12 mouse cellular contexts compared by ENCODE assay signal in genomic region chr16:31834011-31834584, GRCm38 (mm10). TPM values are rescaled to one million over a fixed set of nuclear protein-coding genes. Genes with fewer than 3 reads are reported as not detected.
DNase-seq lines count a peak whose midpoint lies in the region; ATAC-seq and TF ChIP-seq lines count a peak whose summit lies in the region.
"Had no signal": no experiment of that assay in that cellular context is flagged by ENCODE, and none has a peak within 500 bp of the region (broad histone marks: within the 10 kb centered on the region; RNA-seq: fewer than 3 reads in every experiment).

No protein-coding gene starts in this region.

- no peak for TF ChIP-seq CTCF in kidney, postnatal 0 days (IDR thresholded peaks at IDR 0.05; ENCODE audit: low read depth)

- 53% methylated on average over 7 of the region's 7 CpGs for WGBS in kidney, postnatal 0 days
- 49% methylated on average over 7 of the region's 7 CpGs for WGBS in heart, embryonic 16.5 days
- 85% methylated on average over 7 of the region's 7 CpGs for WGBS in hindbrain, embryonic 14.5 days

- H3K4me2 ChIP-seq in kidney, postnatal 0 days (ENCODE audit: low read length): no peak overlapping the region
- H3K4me2 ChIP-seq in heart, embryonic 16.5 days (ENCODE audit: low read depth, low read length): 0 out of 2 replicates have a peak overlapping the region, but pooled peaks have one; percentile 18
- no peak overlapping the region for H3K4me2 ChIP-seq in hindbrain, embryonic 14.5 days (replicated peaks)
- H3K4me2 ChIP-seq: hindbrain, embryonic 12.5 days had no signal

- 0 out of 2 replicates have a peak, but pooled peaks cover 9% of the 10 kb centered on the region for H3K36me3 ChIP-seq in kidney, postnatal 0 days (ENCODE audit: insufficient read depth, low read length)
- H3K36me3 ChIP-seq in heart, embryonic 16.5 days (ENCODE audit: control insufficient read depth, insufficient read depth): peaks cover 2% of the 10 kb centered on the region; the same call in 1 of the 2 replicates
- H3K36me3 ChIP-seq in hindbrain, embryonic 14.5 days (replicated peaks; ENCODE audit: control insufficient read depth, insufficient read depth): peaks cover 14% of the 10 kb centered on the region; the same call in 1 of the 2 replicates
- H3K36me3 ChIP-seq: hindbrain, embryonic 12.5 days had no signal

- 0 out of 2 replicates have a peak overlapping the region, but pooled peaks have one; percentile 36 for H3K27ac ChIP-seq in kidney, postnatal 0 days
- H3K27ac ChIP-seq in heart, embryonic 16.5 days (ENCODE audit: low read length): peak overlapping the region; percentile 82
- H3K27ac ChIP-seq in hindbrain, embryonic 14.5 days: no peak overlapping the region
- H3K27ac ChIP-seq: hindbrain, embryonic 12.5 days had no signal

- DNase-seq in embryo, embryonic 10 days (ENCODE audit: low spot score): peak; percentile 12
- no peak for DNase-seq in embryo, embryonic 9.5 days (ENCODE audit: extremely low spot score)
- DNase-seq in kidney, postnatal 0 days (ENCODE audit: low spot score): peak; percentile 40
- DNase-seq in kidney, postnatal 25 days: no peak
- peak; percentile 39 to 61 for DNase-seq in lung, postnatal 4 days
- no peak for DNase-seq in hindbrain, embryonic 14.5 days (ENCODE audit: low spot score)
- no peak for DNase-seq in thymus, postnatal 36 days
- DNase-seq: cerebellum, postnatal 10 days; left cerebral cortex, postnatal 4 days had no signal

- H3K9ac ChIP-seq in kidney, postnatal 0 days (ENCODE audit: low read depth, low read length): no peak overlapping the region
- no peak overlapping the region for H3K9ac ChIP-seq in heart, embryonic 16.5 days (ENCODE audit: low read length)
- no peak overlapping the region for H3K9ac ChIP-seq in hindbrain, embryonic 14.5 days
- H3K9ac ChIP-seq: hindbrain, embryonic 12.5 days had no signal

- H3K9me3 ChIP-seq in kidney, postnatal 0 days (replicated peaks; ENCODE audit: low read length): no peaks in the 10 kb centered on the region
- no peaks in the 10 kb centered on the region for H3K9me3 ChIP-seq in heart, embryonic 16.5 days (replicated peaks; ENCODE audit: control insufficient read depth, low read length)
- H3K9me3 ChIP-seq in hindbrain, embryonic 14.5 days (ENCODE audit: control insufficient read depth, low read length): no peaks in the 10 kb centered on the region
- H3K9me3 ChIP-seq: hindbrain, embryonic 12.5 days had no signal

- ATAC-seq in kidney, postnatal 0 days (replicated peaks; ENCODE audit: low FRiP score, low read depth): no peak
- peak; percentile 63 for ATAC-seq in heart, embryonic 16.5 days (replicated peaks; ENCODE audit: extremely low read depth, insufficient read depth, low FRiP score)
- no peak for ATAC-seq in hindbrain, embryonic 14.5 days (ENCODE audit: low FRiP score)

- H3K4me3 ChIP-seq in kidney, postnatal 0 days (replicated peaks; ENCODE audit: low read depth, low read length): no peak overlapping the region
- H3K4me3 ChIP-seq in heart, embryonic 16.5 days (ENCODE audit: low read length): no peak overlapping the region
- no peak overlapping the region for H3K4me3 ChIP-seq in hindbrain, embryonic 14.5 days (replicated peaks; ENCODE audit: low read length)
- H3K4me3 ChIP-seq: hindbrain, embryonic 12.5 days had no signal

- no peaks in the 10 kb centered on the region for H3K4me1 ChIP-seq in kidney, postnatal 0 days (replicated peaks; ENCODE audit: insufficient read depth, low read length)
- no peaks in the 10 kb centered on the region for H3K4me1 ChIP-seq in heart, embryonic 16.5 days (ENCODE audit: control insufficient read depth, insufficient read depth, low read length)
- H3K4me1 ChIP-seq in hindbrain, embryonic 14.5 days (replicated peaks; ENCODE audit: control insufficient read depth, insufficient read depth, low read length): no peaks in the 10 kb centered on the region
- H3K4me1 ChIP-seq: hindbrain, embryonic 12.5 days had no signal

- no peaks in the 10 kb centered on the region for H3K27me3 ChIP-seq in kidney, postnatal 0 days (ENCODE audit: insufficient read depth, low read length)
- H3K27me3 ChIP-seq in heart, embryonic 16.5 days (ENCODE audit: control insufficient read depth, insufficient read depth, low read length): no peaks in the 10 kb centered on the region
- no peaks in the 10 kb centered on the region for H3K27me3 ChIP-seq in hindbrain, embryonic 14.5 days (ENCODE audit: control insufficient read depth, insufficient read depth, low read length)
- H3K27me3 ChIP-seq: hindbrain, embryonic 12.5 days had no signal

RNA-seq across cellular contexts. Expression of gene Meltf, which starts 44.5 kb away (rescaled TPM):
- polyA plus RNA-seq in kidney, postnatal 0 days (2015; fragmentation: Nextera tagmentation; extraction: Ambion mirVana): 0.98 and 1.0 TPM in 2 replicates
- 0.05 and 0.16 TPM in 2 replicates for polyA plus RNA-seq in heart, embryonic 16.5 days (2015; fragmentation: Nextera tagmentation; extraction: Ambion mirVana)
- polyA plus RNA-seq in hindbrain, embryonic 14.5 days (2014; fragmentation: Nextera tagmentation; extraction: Ambion mirVana): 0.17 and 0.22 TPM in 2 replicates
- polyA plus RNA-seq: C2C12 had no signal

Comparison
In these comparisons a context has a peak if more than half of its experiments do, and no peak if none do; other contexts are left out.
1. DNase-seq: peak in embryo, embryonic 10 days (single experiment), kidney, postnatal 0 days (single experiment) and lung, postnatal 4 days (2 of 2); none in embryo, embryonic 9.5 days (single experiment), kidney, postnatal 25 days (0 of 2), hindbrain, embryonic 14.5 days (single experiment) and thymus, postnatal 36 days (0 of 2).